Mouse (Mus musculus) megakaryocyte, embryonic 14.5 days (primary cell): ENCODE data around the gene Gfra4.

ENCODE experiments used
- FLI1 ChIP-seq: IDR thresholded peaks from 2 replicates; pipeline ENCODE4 v1.6.1; 2012; ENCODE audit warnings: low read length, inconsistent platforms, mixed read lengths
- GATA1 ChIP-seq: IDR thresholded peaks from 3 replicates; pipeline ENCODE4 v1.6.1; 2012; ENCODE audit warnings: mixed read lengths, low read length, inconsistent platforms, borderline replicate concordance

DNA sequence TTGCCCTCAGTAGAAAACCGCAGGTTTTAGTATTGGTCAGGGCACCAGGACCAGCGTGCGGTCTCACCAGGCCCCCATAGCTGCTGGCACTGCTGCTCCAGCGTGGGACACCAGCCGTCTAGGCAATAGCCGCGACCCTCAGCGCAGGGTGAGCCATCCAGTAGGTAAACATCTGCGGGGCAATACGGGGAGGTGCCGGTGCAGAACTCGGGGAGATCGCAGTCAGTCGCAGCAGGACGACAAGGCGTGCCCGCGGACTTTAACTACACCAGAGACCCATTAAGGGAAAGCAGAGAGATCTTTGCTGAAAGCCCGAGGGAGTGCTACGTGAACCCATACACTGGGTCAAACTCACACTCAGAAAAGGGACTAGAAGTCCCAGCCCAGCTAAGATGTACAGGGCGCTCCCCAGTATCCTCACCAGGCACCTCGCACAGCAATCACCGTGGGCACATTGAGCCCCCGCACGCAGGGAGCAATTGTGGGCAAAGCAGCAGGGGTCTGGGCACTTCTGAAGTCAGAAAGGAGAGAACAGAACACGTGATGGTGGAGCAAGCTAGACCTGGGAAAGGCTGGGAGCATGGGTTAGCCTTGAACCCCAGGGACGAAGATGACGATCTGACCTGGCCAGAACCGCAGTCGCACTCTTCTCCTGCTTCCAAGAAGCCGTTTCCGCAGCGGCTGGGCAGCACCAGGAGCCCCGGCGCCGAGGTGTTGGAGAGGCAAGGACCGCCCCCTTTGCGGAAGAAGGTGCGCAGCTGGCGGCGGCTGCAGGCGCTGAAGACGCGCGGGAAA lies 11.2 kb upstream of the Gfra4 start:
- TF ChIP-seq GATA1 (no peak), FLI1 (no peak)
